10 mouse cellular contexts compared by ENCODE assay signal in genomic region chr12:32110903-32111302, GRCm38 (mm10). TPM values are rescaled to one million over a fixed set of nuclear protein-coding genes. Genes with fewer than 3 reads are reported as not detected.
DNase-seq lines count a peak whose midpoint lies in the region; ATAC-seq and TF ChIP-seq lines count a peak whose summit lies in the region.
"Had no signal": no experiment of that assay in that cellular context is flagged by ENCODE, and none has a peak within 500 bp of the region (broad histone marks: within the 10 kb centered on the region; RNA-seq: fewer than 3 reads in every experiment).

No protein-coding gene starts in this region.

- H3K4me1 ChIP-seq in liver, postnatal 0 days (ENCODE audit: insufficient read depth) = peaks cover 19% of the 10 kb centered on the region

- H3K9ac ChIP-seq in liver, postnatal 0 days (replicated peaks) = no peak overlapping the region

- no peak overlapping the region for H3K4me3 ChIP-seq in liver, postnatal 0 days (ENCODE audit: low read depth, low read length)

- peak overlapping the region; percentile 85 for H3K27ac ChIP-seq in liver, postnatal 0 days (ENCODE audit: low read depth)

- no peaks in the 10 kb centered on the region for H3K9me3 ChIP-seq in liver, postnatal 0 days (ENCODE audit: low read length)

- no peaks in the 10 kb centered on the region for H3K27me3 ChIP-seq in liver, postnatal 0 days (ENCODE audit: insufficient read depth, low read length)

- peak overlapping the region; percentile 67 for H3K4me2 ChIP-seq in liver, postnatal 0 days (ENCODE audit: low read depth, low read length)

- ATAC-seq in liver, postnatal 0 days = peak; percentile 98

- DNase-seq in adrenal gland, postnatal 14 days = peak; percentile 34
- DNase-seq in adrenal gland, postnatal 10 days = no peak
- DNase-seq in spleen, adult 12 weeks (ENCODE audit: low spot score) = peak; percentile 65
- no peak for DNase-seq in spleen, adult 18-20 months
- peak; percentile 69 for DNase-seq in liver, postnatal 0 days
- no peak for DNase-seq in layer of hippocampus, adult 18-20 months (ENCODE audit: low spot score in 2 of 2)
- DNase-seq in cerebellum, postnatal 25 days = no peak
- no peak for DNase-seq in cerebellum, adult 11 months
- DNase-seq: heart, postnatal 14 days; layer of hippocampus, postnatal 36 days had no signal

- 19% methylated on average over 5 of the region's 5 CpGs for WGBS in liver, postnatal 0 days (ENCODE audit: insufficient replicate concordance)

- H3K36me3 ChIP-seq in liver, postnatal 0 days (replicated peaks; ENCODE audit: insufficient read depth, low read length) = peaks cover 10% of the 10 kb centered on the region

- no peak for TF ChIP-seq CTCF in liver, postnatal 0 days (IDR thresholded peaks at IDR 0.05; ENCODE audit: low read depth)

- peak; percentile 98 for TF ChIP-seq EP300 in liver, postnatal 0 days (IDR thresholded peaks at IDR 0.05; ENCODE audit: low read depth)

RNA-seq across cellular contexts. Expression of gene Prkar2b, which starts 49.8 kb away (rescaled TPM):
- 530 and 583 TPM in 2 replicates for total RNA-seq in adrenal gland, postnatal 14 days (2021)
- total RNA-seq in adrenal gland, postnatal 10 days (2021) = 100 to 1,000 TPM; 574 to 579 TPM
- polyA plus RNA-seq in liver, postnatal 0 days (2015; fragmentation: Nextera tagmentation; extraction: Ambion mirVana) = 34.0 and 34.6 TPM in 2 replicates
- 10 to 100 TPM; 30.7 to 33.6 TPM for total RNA-seq in layer of hippocampus, adult 18-20 months (2021)

Comparison
In these comparisons a context has a peak if more than half of its experiments do, and no peak if none do; other contexts are left out.
1. DNase-seq: peak in adrenal gland, postnatal 14 days (single experiment), spleen, adult 12 weeks (single experiment) and liver, postnatal 0 days (single experiment); none in adrenal gland, postnatal 10 days (single experiment), spleen, adult 18-20 months (0 of 2), layer of hippocampus, adult 18-20 months (0 of 2), cerebellum, postnatal 25 days (0 of 2) and cerebellum, adult 11 months (single experiment).
2. RNA of gene Prkar2b, which starts 49.8 kb away (total RNA-seq): 574 to 579 TPM in adrenal gland, postnatal 10 days and 530 to 583 TPM in adrenal gland, postnatal 14 days; 30.7 to 33.6 TPM in layer of hippocampus, adult 18-20 months; every median in the first group is over 10 times any median in the second.